Mouse (Mus musculus) midbrain, embryonic 10.5 days (tissue): ENCODE measurements around the gene Wwc2. TPM values are rescaled to one million over a fixed set of nuclear protein-coding genes. Genes with fewer than 3 reads are reported as not detected.

Source experiments
- DNase-seq: peaks from one replicate; pipeline ENCODE4 v3.0.0-alpha.2; 2017; ENCODE audit warnings: low spot score
- H3K27ac ChIP-seq: fragments of 300-500 bp; sonication (generic); replicated peaks from 2 replicates; pipeline ENCODE4 v1.5.1; 2016; ENCODE audit warnings: mild to moderate bottlenecking
- H3K27me3 ChIP-seq: fragments of 300-500 bp; sonication (generic); 2 replicates; pipeline ENCODE4 v1.6.1; 2016; ENCODE audit warnings: low read depth, mild to moderate bottlenecking; ENCODE audit not compliant: poor library complexity, severe bottlenecking
- H3K36me3 ChIP-seq: fragments of 300-500 bp; sonication (generic); 2 replicates; pipeline ENCODE4 v1.6.1; 2016; ENCODE audit warnings: mild to moderate bottlenecking, moderate library complexity
- H3K4me1 ChIP-seq: fragments of 300-500 bp; sonication (generic); 2 replicates; pipeline ENCODE4 v1.6.1; 2016
- H3K4me3 ChIP-seq: fragments of 300-500 bp; sonication (generic); 2 replicates; pipeline ENCODE4 v1.5.1; 2016; ENCODE audit warnings: mild to moderate bottlenecking, moderate library complexity
- H3K9me3 ChIP-seq: fragments of 300-500 bp; sonication (generic); replicated peaks from 2 replicates; pipeline ENCODE4 v1.6.1; 2016; ENCODE audit warnings: mild to moderate bottlenecking
- WGBS: fragments of 180-500 bp; shearing (Covaris S2); methylation state at CpG from one replicate; pipeline ENCODE4 v1.1.7; 2016; 5-methylcytosine and 5-hydroxymethylcytosine counted together
- polyA plus RNA-seq: library from polyadenylated mRNA; unstranded; fragments of >200 nt; fragmentation: Nextera tagmentation; extraction: Ambion mirVana; gene quantifications from 2 replicates; pipeline ENCODE4 v1.2.1, GENCODE M21; 2016

Wwc2 gene
- polyA plus RNA-seq, 1 experiment from 2014 or later = 7.1 TPM

DNA sequence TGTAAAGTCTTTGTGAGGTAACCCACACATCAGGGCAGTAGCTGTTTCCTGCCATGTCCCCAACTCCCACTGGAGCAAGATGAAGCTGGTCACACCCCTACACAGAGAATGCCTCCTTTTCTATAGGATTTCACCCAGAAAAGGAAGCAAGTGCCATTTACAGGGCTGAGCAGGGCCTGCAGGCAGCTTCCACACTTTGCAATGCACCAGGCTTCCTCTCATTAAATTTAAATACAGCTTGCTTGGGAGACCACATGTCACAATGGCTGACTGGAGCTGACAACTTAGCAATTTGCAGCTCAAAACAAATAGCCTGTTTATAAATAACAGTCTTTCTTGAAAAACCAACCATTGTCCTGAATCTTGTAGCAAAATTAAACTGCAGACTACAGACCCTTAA, 5.5 kb downstream of the Wwc2 start:
- no peak overlapping the region for H3K4me3 ChIP-seq
- peaks cover 45% of the 10 kb centered on the region for H3K4me1 ChIP-seq
- H3K27me3 ChIP-seq = no peaks in the 10 kb centered on the region; the same call in 1 of the 2 replicates
- H3K36me3 ChIP-seq = no peaks in the 10 kb centered on the region
- H3K9me3 ChIP-seq = no peaks in the 10 kb centered on the region
- 0 out of 2 replicates have a peak overlapping the region, but pooled peaks have one; percentile 50 for H3K27ac ChIP-seq
- no peak for DNase-seq

DNA sequence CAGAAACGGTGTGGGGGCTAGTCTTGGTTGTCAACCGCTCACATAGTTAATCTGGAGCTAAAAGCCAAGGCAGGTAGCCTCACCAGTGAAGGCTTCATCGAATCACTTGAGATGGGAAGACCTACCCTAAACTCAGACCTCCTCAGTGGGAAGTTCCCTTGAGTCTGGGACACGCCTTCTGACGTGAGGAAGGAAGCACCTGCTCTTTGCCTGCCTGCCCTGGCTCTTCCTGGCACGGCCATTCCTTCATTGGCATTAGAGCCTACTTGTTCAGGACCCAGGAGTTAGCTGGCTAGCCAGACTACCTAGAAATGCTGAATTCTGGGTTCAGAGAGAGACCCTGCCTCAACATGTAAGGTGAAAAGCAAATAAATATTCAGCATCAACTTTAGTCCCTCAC, 9.6 kb downstream of the Wwc2 start:
- Histone ChIP-seq H3K27ac (no peak overlapping the region), H3K4me3 (no peak overlapping the region), H3K9me3 (no peaks in the 10 kb centered on the region; the same call in 1 of the 2 replicates), H3K4me1 (peaks cover 13% of the 10 kb centered on the region), H3K36me3 (peaks cover 16% of the 10 kb centered on the region), H3K27me3 (no peaks in the 10 kb centered on the region)
- no peak for DNase-seq
- 92% methylated on average over 6 of the region's 6 CpGs for whole genome bisulfite sequencing

DNA sequence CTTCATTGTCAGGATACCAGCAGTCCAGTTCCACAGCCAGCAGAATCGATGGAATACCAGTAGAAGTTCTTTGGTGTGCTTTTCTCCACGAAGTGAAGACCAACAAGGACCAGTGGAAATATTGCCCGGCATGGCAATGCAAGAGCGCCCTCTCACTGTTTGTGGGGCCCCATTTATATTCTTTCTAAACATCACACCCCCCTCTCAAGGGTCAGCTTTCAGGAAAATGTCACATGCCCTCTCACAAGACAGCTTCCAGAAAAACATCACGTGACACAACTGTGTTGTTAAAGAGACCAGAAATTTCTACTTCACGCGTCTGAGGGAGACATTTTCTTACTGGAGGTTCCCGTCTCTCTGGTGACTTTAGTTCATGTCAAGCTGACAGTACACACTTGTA, 10.8 kb downstream of the Wwc2 start:
- Histone ChIP-seq H3K27me3 (no peaks in the 10 kb centered on the region), H3K4me1 (peaks cover 11% of the 10 kb centered on the region), H3K4me3 (no peak overlapping the region), H3K9me3 (no peaks in the 10 kb centered on the region; the same call in 1 of the 2 replicates), H3K27ac (no peak overlapping the region), H3K36me3 (peaks cover 16% of the 10 kb centered on the region)
- no peak for DNase-seq
- WGBS = 93% methylated on average over 8 of the region's 8 CpGs

DNA sequence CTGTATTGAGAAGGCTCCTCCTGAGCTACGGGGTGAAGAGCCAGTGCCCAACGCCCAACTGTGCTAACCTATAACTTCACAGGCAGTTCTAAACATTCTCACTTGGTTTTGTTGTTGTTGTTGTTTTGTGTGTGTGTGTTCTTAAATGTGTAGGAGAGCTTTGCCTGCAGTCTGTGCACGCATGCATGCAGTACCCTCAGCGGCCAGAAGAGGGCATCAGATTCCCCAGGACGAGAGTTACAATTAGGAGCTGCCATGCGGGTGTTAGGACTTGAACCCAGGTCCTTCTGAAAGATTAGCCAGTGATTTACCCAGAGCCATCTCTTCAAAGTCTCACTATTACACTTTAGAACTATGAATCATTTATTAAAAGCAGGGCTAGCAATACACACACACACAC, 12.0 kb downstream of the Wwc2 start:
- peaks cover 22% of the 10 kb centered on the region for H3K4me1 ChIP-seq
- H3K27ac ChIP-seq = no peak overlapping the region
- no peaks in the 10 kb centered on the region for H3K27me3 ChIP-seq
- peaks cover 16% of the 10 kb centered on the region for H3K36me3 ChIP-seq
- DNase-seq = no peak
- no peaks in the 10 kb centered on the region; the same call in 1 of the 2 replicates for H3K9me3 ChIP-seq
- H3K4me3 ChIP-seq = no peak overlapping the region
- WGBS = 79% methylated on average over 6 of the region's 6 CpGs

DNA sequence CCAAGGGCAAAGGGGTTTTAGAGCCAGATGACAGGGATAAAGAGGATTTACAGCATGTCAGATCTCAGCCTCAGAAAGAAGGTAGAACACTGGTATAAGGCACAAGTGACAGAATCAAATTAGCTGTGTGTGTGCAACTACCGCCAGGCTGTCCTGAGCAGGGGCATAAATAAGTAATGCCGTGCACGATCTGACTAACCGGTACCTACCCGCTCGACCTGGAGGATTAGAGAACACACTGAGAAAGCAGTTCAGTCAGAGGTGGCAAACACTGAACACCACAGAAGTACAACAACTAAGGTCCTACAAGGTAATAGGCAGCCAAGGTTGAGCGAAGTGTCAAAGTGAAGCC, 15.8 kb downstream of the Wwc2 start:
- Histone ChIP-seq H3K36me3 (peaks cover 13% of the 10 kb centered on the region), H3K27me3 (no peaks in the 10 kb centered on the region), H3K4me1 (peaks cover 21% of the 10 kb centered on the region), H3K4me3 (peak overlapping the region; percentile 54), H3K9me3 (no peaks in the 10 kb centered on the region; the same call in 1 of the 2 replicates), H3K27ac (peak overlapping the region; percentile 76)
- 41% methylated on average over 7 of the region's 7 CpGs for WGBS
- no peak for DNase-seq

DNA sequence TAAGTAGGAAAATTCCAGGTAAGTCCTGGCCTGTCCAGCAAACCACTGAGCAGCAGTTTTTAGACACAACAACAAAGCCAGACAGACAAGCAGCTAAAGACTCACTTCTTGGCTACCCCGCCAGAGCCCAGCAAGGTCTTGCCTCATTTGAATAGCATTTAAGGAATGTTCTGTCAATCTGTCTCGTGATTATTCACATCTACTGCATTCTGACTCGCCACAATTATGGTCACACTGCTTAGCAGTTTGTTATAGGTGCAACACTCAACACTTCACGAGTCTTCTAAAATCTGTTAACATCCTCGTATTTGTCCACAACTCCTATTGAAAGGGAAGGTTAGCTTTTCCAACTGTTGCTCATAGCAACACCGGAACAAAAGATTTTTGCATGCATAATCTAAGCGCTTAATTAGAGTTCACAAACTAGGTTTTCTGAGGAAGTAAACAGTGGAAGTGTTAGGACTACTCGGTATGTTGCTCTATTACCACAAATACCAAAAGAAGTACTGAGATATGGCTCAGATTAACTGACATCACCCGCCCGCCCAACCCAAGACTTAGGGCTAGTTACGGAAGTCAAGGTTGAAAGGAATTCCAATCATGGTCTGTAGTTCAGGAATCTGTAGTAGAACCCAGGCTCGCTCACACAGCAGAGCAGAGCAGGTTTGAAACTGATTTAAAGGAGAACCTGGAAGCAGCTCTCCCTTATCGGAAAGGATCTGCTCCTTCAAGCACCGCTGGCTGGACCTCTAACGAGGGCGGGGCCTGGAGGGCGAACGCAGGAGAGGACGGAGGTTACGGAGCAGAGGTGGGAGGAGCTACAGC, 16.4 kb downstream of the Wwc2 start:
- Histone ChIP-seq H3K9me3 (no peaks in the 10 kb centered on the region; the same call in 1 of the 2 replicates), H3K27me3 (no peaks in the 10 kb centered on the region), H3K36me3 (peaks cover 8% of the 10 kb centered on the region), H3K4me1 (peaks cover 21% of the 10 kb centered on the region), H3K27ac (peak overlapping the region; percentile 76), H3K4me3 (peak overlapping the region; percentile 54)
- DNase-seq = peak; percentile 66
- 13% methylated on average over 20 of the region's 20 CpGs for whole genome bisulfite sequencing

DNA sequence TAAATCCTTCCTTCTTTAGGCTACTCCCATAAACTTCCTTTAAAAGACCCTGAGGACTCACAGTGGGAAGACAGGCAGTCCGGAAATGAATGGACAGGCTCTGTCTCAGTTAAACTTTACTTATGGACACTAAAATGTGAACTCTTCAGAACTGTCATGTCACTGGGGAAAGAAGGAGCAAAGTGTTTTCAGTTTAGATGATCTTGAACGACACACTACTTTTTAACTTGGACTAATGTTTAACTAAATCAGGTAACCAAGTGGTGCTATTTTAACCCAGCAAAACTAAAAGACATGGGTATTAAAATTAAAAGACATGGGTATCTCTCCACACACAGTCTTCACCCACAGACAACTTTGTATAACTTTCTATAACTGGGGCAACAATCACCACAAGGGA, 19.6 kb downstream of the Wwc2 start:
- Histone ChIP-seq H3K27ac (no peak overlapping the region), H3K4me3 (no peak overlapping the region), H3K27me3 (no peaks in the 10 kb centered on the region), H3K36me3 (no peaks in the 10 kb centered on the region), H3K4me1 (peaks cover 21% of the 10 kb centered on the region), H3K9me3 (no peaks in the 10 kb centered on the region)
- no peak for DNase-seq
- WGBS = 87% methylated on average over 2 of the region's 2 CpGs

DNA sequence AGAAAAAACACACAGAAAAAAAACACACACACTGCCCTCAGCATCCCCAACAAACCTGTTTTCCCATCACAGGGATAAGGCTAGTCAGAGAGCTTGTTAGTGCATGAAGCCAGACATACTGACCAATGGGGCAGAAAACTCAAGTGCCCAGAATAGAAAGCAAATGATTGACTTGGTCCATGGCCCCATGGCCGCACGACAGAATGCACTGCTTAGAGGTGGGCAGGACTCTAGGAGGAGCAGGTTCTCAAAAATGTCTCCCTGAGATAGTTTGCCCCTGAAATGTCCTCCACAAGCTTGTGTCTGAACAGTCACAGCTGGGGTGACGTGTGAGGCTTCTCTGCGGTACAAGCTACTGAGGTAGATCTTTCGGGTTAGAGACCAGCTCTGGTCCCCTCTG, 20.1 kb downstream of the Wwc2 start:
- peaks cover 20% of the 10 kb centered on the region for H3K4me1 ChIP-seq
- DNase-seq = no peak
- H3K9me3 ChIP-seq = no peaks in the 10 kb centered on the region
- no peaks in the 10 kb centered on the region for H3K27me3 ChIP-seq
- H3K27ac ChIP-seq = no peak overlapping the region
- no peaks in the 10 kb centered on the region for H3K36me3 ChIP-seq
- 88% methylated on average over 5 of the region's 5 CpGs for WGBS
- H3K4me3 ChIP-seq = no peak overlapping the region

DNA sequence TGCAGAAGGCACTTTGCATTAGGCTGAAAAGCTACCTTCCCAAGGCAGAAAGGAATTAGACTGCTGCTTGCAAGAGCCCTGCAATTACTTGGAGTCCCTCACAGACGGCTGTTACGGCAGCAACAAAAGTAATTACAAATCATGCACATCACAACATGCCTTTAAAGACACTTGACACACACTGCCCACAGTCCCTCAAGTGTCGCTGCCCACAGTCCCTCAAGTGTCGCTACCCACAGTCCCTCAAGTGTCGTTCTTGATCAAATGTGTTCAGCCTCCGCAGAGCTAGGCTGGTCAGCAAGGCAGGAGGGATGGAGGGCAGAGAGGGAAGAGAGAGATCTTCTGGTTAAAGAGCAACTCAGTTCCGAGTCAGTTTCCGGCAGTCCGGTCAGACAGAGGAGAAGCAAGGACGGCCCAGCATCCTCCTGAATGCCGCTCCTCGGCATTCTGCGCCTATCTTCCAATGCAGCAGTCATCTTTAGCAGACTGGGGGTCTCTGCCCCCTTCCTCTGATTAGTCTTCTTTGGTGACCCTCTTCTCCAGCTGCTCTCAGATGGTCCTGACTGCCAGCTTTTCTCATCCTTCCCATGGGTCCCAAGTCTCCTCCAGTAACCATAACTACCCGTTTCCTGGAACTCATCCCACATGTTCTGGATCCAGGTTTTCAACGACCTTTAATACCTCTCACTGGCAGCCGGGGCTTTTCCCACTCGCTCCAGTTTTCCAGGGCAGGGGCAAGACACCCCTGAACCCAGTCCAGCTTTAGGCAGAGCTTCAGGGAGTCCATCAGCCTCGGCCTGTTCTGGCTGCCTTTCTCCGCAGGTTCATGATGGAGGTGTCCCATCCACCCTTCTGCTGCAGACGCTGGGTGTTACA, 23.4 kb downstream of the Wwc2 start:
- H3K27me3 ChIP-seq = no peaks in the 10 kb centered on the region
- DNase-seq = no peak
- H3K27ac ChIP-seq = no peak overlapping the region
- no peaks in the 10 kb centered on the region for H3K9me3 ChIP-seq
- WGBS = 82% methylated on average over 20 of the region's 20 CpGs
- H3K36me3 ChIP-seq = no peaks in the 10 kb centered on the region
- H3K4me1 ChIP-seq = peaks cover 10% of the 10 kb centered on the region
- no peak overlapping the region for H3K4me3 ChIP-seq

DNA sequence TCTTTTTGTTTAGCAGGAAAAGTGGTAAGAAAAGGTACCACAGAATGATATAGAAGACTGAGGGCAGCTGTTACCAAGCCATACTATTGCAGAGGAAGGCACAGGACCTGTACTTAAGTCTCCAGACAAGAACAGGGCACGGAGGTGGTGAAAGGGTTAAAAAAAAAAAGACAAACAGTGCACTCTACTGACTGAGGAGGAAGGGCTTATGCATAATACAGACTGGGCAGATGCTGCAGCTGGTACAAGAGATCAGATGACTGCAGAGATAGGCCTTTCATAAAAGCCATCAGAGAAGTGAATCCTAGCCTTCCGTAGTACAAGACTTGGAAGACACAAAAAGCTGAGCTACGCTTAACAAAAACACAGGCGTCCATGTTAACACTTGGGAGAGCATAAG, 28.2 kb downstream of the Wwc2 start:
- Histone ChIP-seq H3K27me3 (no peaks in the 10 kb centered on the region), H3K4me3 (no peak overlapping the region), H3K4me1 (peaks cover 11% of the 10 kb centered on the region), H3K27ac (no peak overlapping the region), H3K36me3 (no peaks in the 10 kb centered on the region), H3K9me3 (no peaks in the 10 kb centered on the region)
- WGBS = 78% methylated on average over 4 of the region's 4 CpGs
- no peak for DNase-seq

DNA sequence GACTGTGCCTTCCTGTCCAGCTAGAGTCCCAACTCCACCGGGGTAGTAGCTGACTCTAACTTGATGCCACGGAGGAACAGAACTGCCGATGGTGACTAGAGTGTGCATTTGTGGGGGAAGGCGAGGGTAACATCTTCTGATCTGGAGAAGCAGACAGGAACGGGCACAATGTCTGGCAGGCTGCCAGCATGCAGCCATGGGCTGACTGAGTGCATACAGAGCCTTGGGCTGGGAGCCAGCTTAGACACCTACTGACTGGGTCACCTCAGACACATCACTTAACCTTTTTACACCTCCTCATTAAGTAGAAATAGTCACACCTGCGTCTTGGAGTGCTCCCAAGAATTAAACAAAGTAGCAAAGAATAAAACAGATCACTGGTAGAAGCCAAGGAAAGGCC, 28.7 kb downstream of the Wwc2 start:
- Histone ChIP-seq H3K4me3 (no peak overlapping the region), H3K9me3 (no peaks in the 10 kb centered on the region), H3K27me3 (no peaks in the 10 kb centered on the region), H3K4me1 (peaks cover 11% of the 10 kb centered on the region), H3K27ac (0 out of 2 replicates have a peak overlapping the region, but pooled peaks have one; percentile 14), H3K36me3 (no peaks in the 10 kb centered on the region)
- no peak for DNase-seq
- 90% methylated on average over 6 of the region's 6 CpGs for WGBS

DNA sequence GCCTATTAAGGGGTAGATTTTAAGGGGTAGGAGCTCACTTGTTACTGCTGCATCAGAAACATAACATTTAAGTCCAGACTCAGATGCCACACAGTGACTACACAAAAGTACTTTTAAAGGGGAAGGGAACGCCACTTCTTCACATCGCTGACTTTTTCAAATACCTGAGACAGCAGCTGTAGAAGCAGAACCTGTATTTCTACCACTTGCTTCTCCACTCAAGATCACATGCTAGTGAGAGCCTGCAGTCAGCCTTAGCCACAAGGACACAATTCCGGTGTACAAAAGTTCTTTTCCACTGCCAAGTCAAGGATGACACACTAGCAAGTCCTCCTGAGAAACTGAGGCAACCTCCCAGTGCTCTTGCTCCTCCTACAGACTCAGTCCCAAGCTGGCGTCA, 33.2 kb downstream of the Wwc2 start:
- Histone ChIP-seq H3K9me3 (no peaks in the 10 kb centered on the region), H3K27ac (no peak overlapping the region), H3K27me3 (no peaks in the 10 kb centered on the region), H3K36me3 (no peaks in the 10 kb centered on the region), H3K4me1 (peaks cover 3% of the 10 kb centered on the region), H3K4me3 (no peak overlapping the region)
- DNase-seq = no peak
- WGBS = 93% methylated on average over 4 of the region's 4 CpGs
